Mouse (Mus musculus) embryonic facial prominence, embryonic 13.5 days (tissue): ENCODE measurements around the gene Ubxn7. TPM values are rescaled to one million over a fixed set of nuclear protein-coding genes. Genes with fewer than 3 reads are reported as not detected.
A peak's percentile ranks its signal among the peaks of the same experiment; 100 is the strongest.
"Not testable (repeated sequence)": the region's sequence is repeated elsewhere in the genome, so short reads cannot be mapped to it uniquely, and the experiment has no call there.

Source experiments
- ATAC-seq: fragments of 200-750 bp; cut with Nextera tagmentation; 2 replicates; pipeline ENCODE4 v1.8.0; 2017; ENCODE audit warnings: low read depth; ENCODE audit not compliant: insufficient number of reproducible peaks, insufficient read depth, low FRiP score, low TSS enrichment
- H3K27ac ChIP-seq: fragments of 300-500 bp; sonication (generic); 2 replicates; pipeline ENCODE4 v1.5.1; 2015; ENCODE audit warnings: moderate library complexity, mild to moderate bottlenecking, inconsistent platforms
- H3K27me3 ChIP-seq: fragments of 300-500 bp; sonication (generic); 2 replicates; pipeline ENCODE4 v1.6.1; 2015; ENCODE audit warnings: mild to moderate bottlenecking, inconsistent platforms
- H3K36me3 ChIP-seq: fragments of 300-500 bp; sonication (generic); 2 replicates; pipeline ENCODE4 v1.6.1; 2015; ENCODE audit warnings: mild to moderate bottlenecking, inconsistent platforms
- H3K4me1 ChIP-seq: fragments of 300-500 bp; sonication (generic); 2 replicates; pipeline ENCODE4 v1.6.1; 2015; ENCODE audit warnings: inconsistent platforms
- H3K4me2 ChIP-seq: fragments of 300-500 bp; sonication (generic); 2 replicates; pipeline ENCODE4 v1.6.1; 2015; ENCODE audit warnings: moderate library complexity, mild to moderate bottlenecking, inconsistent platforms
- H3K4me3 ChIP-seq: fragments of 300-500 bp; sonication (generic); 2 replicates; pipeline ENCODE4 v1.5.1; 2015; ENCODE audit warnings: mild to moderate bottlenecking, inconsistent platforms
- H3K9ac ChIP-seq: fragments of 300-500 bp; sonication (generic); 2 replicates; pipeline ENCODE4 v1.6.1; 2015; ENCODE audit warnings: mild to moderate bottlenecking, inconsistent platforms
- H3K9me3 ChIP-seq: fragments of 300-500 bp; sonication (generic); 2 replicates; pipeline ENCODE4 v1.6.1; 2016; ENCODE audit warnings: inconsistent platforms
- WGBS: fragments of 180-500 bp; shearing (Covaris S2); methylation state at CpG from one replicate; pipeline ENCODE4 v1.1.7; 2015; ENCODE audit warnings: mixed read lengths; 5-methylcytosine and 5-hydroxymethylcytosine counted together
- polyA plus RNA-seq: library from polyadenylated mRNA; unstranded; fragments of >200 nt; fragmentation: Nextera tagmentation; extraction: Ambion mirVana; gene quantifications from 2 replicates; pipeline ENCODE4 v1.2.1, GENCODE M21; 2015

The Ubxn7 gene
- 32.3 and 34.5 TPM in 2 replicates for polyA plus RNA-seq

- WGBS: under 1% methylated on average over 50 of the region's 52 CpGs
These were observed at the start of gene Ubxn7 for GRCm38 (mm10) chr16:32332040-32332555. TSS of gene Ubxn7 (plus strand) at chr16:32332257.

GRCm38 (mm10) chr16:32282608-32283007 lies 49.4 kb upstream of the Ubxn7 start:
- H3K27me3 ChIP-seq: no peaks in the 10 kb centered on the region
- H3K4me3 ChIP-seq: no peak overlapping the region
- H3K4me1 ChIP-seq: peaks cover 14% of the 10 kb centered on the region
- H3K4me2 ChIP-seq: no peak overlapping the region
- peaks cover 62% of the 10 kb centered on the region for H3K36me3 ChIP-seq
- H3K9ac ChIP-seq: no peak overlapping the region
- ATAC-seq: no peak
- no peak overlapping the region for H3K27ac ChIP-seq
- H3K9me3 ChIP-seq: no peaks in the 10 kb centered on the region

More at GRCm38 (mm10) chr16:32332040-32332555, at the start of gene Ubxn7:
- Histone ChIP-seq H3K4me1 (peaks cover 14% of the 10 kb centered on the region), H3K9ac (peak within 1 kb of the TSS; percentile 98), H3K27ac (peak within 1 kb of the TSS; percentile 98), H3K9me3 (no peaks in the 10 kb centered on the region), H3K4me2 (peak within 1 kb of the TSS; percentile 58), H3K4me3 (peak within 1 kb of the TSS; percentile 95), H3K27me3 (no peaks in the 10 kb centered on the region), H3K36me3 (no peaks in the 10 kb centered on the region)
- ATAC-seq: peak; percentile 93

GRCm38 (mm10) chr16:32291821-32292220 lies 40.2 kb upstream of the Ubxn7 start:
- Histone ChIP-seq H3K27me3 (no peaks in the 10 kb centered on the region), H3K4me3 (no peak overlapping the region), H3K27ac (no peak overlapping the region), H3K4me1 (no peaks in the 10 kb centered on the region), H3K9me3 (no peaks in the 10 kb centered on the region), H3K36me3 (peaks cover 61% of the 10 kb centered on the region), H3K9ac (no peak overlapping the region), H3K4me2 (no peak overlapping the region)
- ATAC-seq: no peak
- 94% methylated on average over 4 of the region's 4 CpGs for whole genome bisulfite sequencing

- not testable (repeated sequence) for H3K4me1 ChIP-seq, H3K4me3 ChIP-seq, H3K9ac ChIP-seq, ATAC-seq, H3K9me3 ChIP-seq, H3K4me2 ChIP-seq, H3K27ac ChIP-seq, H3K27me3 ChIP-seq
- 95% methylated on average over 4 of the region's 4 CpGs for WGBS
- H3K36me3 ChIP-seq: peaks cover 51% of the 10 kb centered on the region
These were observed 32.4 kb upstream of the Ubxn7 start for GRCm38 (mm10) chr16:32299617-32300016.

- Histone ChIP-seq H3K4me1 (no peaks in the 10 kb centered on the region), H3K4me3 (no peak overlapping the region), H3K27ac (no peak overlapping the region), H3K27me3 (no peaks in the 10 kb centered on the region), H3K9ac (no peak overlapping the region), H3K4me2 (no peak overlapping the region), H3K36me3 (peaks cover 28% of the 10 kb centered on the region), H3K9me3 (no peaks in the 10 kb centered on the region)
- WGBS: 61% methylated on average over 1 of the region's 1 CpGs
- ATAC-seq: no peak
These were observed 29.0 kb upstream of the Ubxn7 start for GRCm38 (mm10) chr16:32303046-32303445.

GRCm38 (mm10) chr16:32303886-32304285 lies 28.2 kb upstream of the Ubxn7 start:
- Histone ChIP-seq H3K9me3 (no peaks in the 10 kb centered on the region), H3K4me1 (no peaks in the 10 kb centered on the region), H3K4me3 (no peak overlapping the region), H3K4me2 (no peak overlapping the region), H3K27me3 (no peaks in the 10 kb centered on the region), H3K36me3 (peaks cover 20% of the 10 kb centered on the region), H3K9ac (no peak overlapping the region), H3K27ac (no peak overlapping the region)
- no peak for ATAC-seq
- 92% methylated on average over 7 of the region's 7 CpGs for WGBS

GRCm38 (mm10) chr16:32311970-32312369 lies 20.1 kb upstream of the Ubxn7 start:
- no peak overlapping the region for H3K9ac ChIP-seq
- ATAC-seq: no peak
- H3K36me3 ChIP-seq: no peaks in the 10 kb centered on the region
- no peaks in the 10 kb centered on the region for H3K4me1 ChIP-seq
- 73% methylated on average over 4 of the region's 4 CpGs for WGBS
- H3K4me3 ChIP-seq: no peak overlapping the region
- H3K27me3 ChIP-seq: no peaks in the 10 kb centered on the region
- H3K4me2 ChIP-seq: no peak overlapping the region
- no peak overlapping the region for H3K27ac ChIP-seq
- no peaks in the 10 kb centered on the region for H3K9me3 ChIP-seq

GRCm38 (mm10) chr16:32312386-32312785 lies 19.7 kb upstream of the Ubxn7 start:
- no peaks in the 10 kb centered on the region for H3K4me1 ChIP-seq
- no peaks in the 10 kb centered on the region for H3K9me3 ChIP-seq
- H3K4me2 ChIP-seq: no peak overlapping the region
- 19% methylated on average over 5 of the region's 5 CpGs for WGBS
- no peaks in the 10 kb centered on the region for H3K36me3 ChIP-seq
- no peak overlapping the region for H3K4me3 ChIP-seq
- no peak for ATAC-seq
- H3K9ac ChIP-seq: no peak overlapping the region
- H3K27me3 ChIP-seq: no peaks in the 10 kb centered on the region
- H3K27ac ChIP-seq: no peak overlapping the region

- Histone ChIP-seq H3K9me3 (no peaks in the 10 kb centered on the region), H3K9ac (no peak overlapping the region), H3K4me3 (no peak overlapping the region), H3K27ac (no peak overlapping the region), H3K4me2 (no peak overlapping the region), H3K36me3 (no peaks in the 10 kb centered on the region), H3K4me1 (no peaks in the 10 kb centered on the region), H3K27me3 (no peaks in the 10 kb centered on the region)
- 42% methylated on average over 4 of the region's 4 CpGs for WGBS
- ATAC-seq: no peak
These were observed 19.2 kb upstream of the Ubxn7 start for GRCm38 (mm10) chr16:32312859-32313258.

- no peaks in the 10 kb centered on the region for H3K4me1 ChIP-seq
- no peaks in the 10 kb centered on the region for H3K27me3 ChIP-seq
- no peaks in the 10 kb centered on the region for H3K9me3 ChIP-seq
- no peak overlapping the region for H3K27ac ChIP-seq
- no peak for ATAC-seq
- no peak overlapping the region for H3K9ac ChIP-seq
- H3K4me3 ChIP-seq: no peak overlapping the region
- no peaks in the 10 kb centered on the region for H3K36me3 ChIP-seq
- H3K4me2 ChIP-seq: no peak overlapping the region
- whole genome bisulfite sequencing: 47% methylated on average over 2 of the region's 2 CpGs
These were observed 15.5 kb upstream of the Ubxn7 start for GRCm38 (mm10) chr16:32316601-32317000.

- no peaks in the 10 kb centered on the region for H3K27me3 ChIP-seq
- 31% methylated on average over 7 of the region's 7 CpGs for WGBS
- H3K4me3 ChIP-seq: no peak overlapping the region
- no peak overlapping the region for H3K9ac ChIP-seq
- no peaks in the 10 kb centered on the region for H3K4me1 ChIP-seq
- no peaks in the 10 kb centered on the region for H3K9me3 ChIP-seq
- H3K27ac ChIP-seq: no peak overlapping the region
- no peaks in the 10 kb centered on the region for H3K36me3 ChIP-seq
- H3K4me2 ChIP-seq: no peak overlapping the region
- no peak for ATAC-seq
These were observed 8.1 kb upstream of the Ubxn7 start for GRCm38 (mm10) chr16:32323953-32324352.

GRCm38 (mm10) chr16:32330876-32331670 lies 984 bp upstream of the Ubxn7 start:
- peak overlapping the region; percentile 57; the same call in 1 of the 2 replicates for H3K9ac ChIP-seq
- no peak for ATAC-seq
- 52% methylated on average over 9 of the region's 9 CpGs for WGBS
- H3K4me1 ChIP-seq: peaks cover 14% of the 10 kb centered on the region
- H3K4me2 ChIP-seq: peak overlapping the region; percentile 58
- no peaks in the 10 kb centered on the region for H3K9me3 ChIP-seq
- H3K4me3 ChIP-seq: peak overlapping the region; percentile 95
- peak overlapping the region; percentile 98 for H3K27ac ChIP-seq
- no peaks in the 10 kb centered on the region for H3K36me3 ChIP-seq
- no peaks in the 10 kb centered on the region for H3K27me3 ChIP-seq
